8 mouse cellular contexts compared by ENCODE assay signal in the genomic region with DNA sequence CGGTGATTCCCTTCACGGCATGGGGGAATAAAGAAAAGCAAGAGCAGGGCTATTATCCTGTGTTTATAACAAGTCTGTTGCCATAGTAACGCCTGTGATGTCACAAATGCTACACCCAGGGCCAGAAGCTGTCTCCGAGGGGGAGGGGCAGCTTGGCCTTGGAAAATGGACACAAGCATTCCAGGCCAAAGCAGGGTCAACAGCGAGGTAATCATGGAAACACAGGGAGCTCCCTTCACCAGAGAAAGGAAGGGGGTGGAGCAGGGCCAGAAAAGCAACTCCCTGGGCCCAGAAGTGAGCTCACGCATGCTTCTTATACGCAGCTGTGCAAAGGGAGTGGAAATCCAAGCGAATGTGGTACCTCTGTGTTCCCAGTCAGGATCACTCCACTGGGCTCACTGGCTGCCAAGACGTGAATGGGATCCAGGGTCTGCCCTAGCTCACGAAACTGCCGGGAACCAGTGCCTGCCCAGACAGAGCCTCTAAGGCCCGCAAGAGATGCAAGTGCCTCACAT. TPM values are rescaled to one million over a fixed set of nuclear protein-coding genes. Genes with fewer than 3 reads are reported as not detected.
DNase-seq lines count a peak whose midpoint lies in the region; ATAC-seq and TF ChIP-seq lines count a peak whose summit lies in the region.

No protein-coding gene starts in this region.

- peaks cover 11% of the 10 kb centered on the region; the same call in 1 of the 2 replicates for H3K36me3 ChIP-seq in forebrain, embryonic 12.5 days (replicated peaks)
- 0 out of 2 replicates have a peak, but pooled peaks cover 3% of the 10 kb centered on the region for H3K36me3 ChIP-seq in heart, postnatal 0 days (replicated peaks; ENCODE audit: control insufficient read depth, insufficient read depth, low read length)
- H3K36me3 ChIP-seq in kidney, postnatal 0 days (ENCODE audit: insufficient read depth, low read length): no peaks in the 10 kb centered on the region
- no peaks in the 10 kb centered on the region for H3K36me3 ChIP-seq in lung, postnatal 0 days (ENCODE audit: insufficient read depth, low read length)

- TF ChIP-seq EP300 in heart, postnatal 0 days (IDR thresholded peaks at IDR 0.05; ENCODE audit: low read depth): no peak
- no peak for TF ChIP-seq EP300 in lung, postnatal 0 days (IDR thresholded peaks at IDR 0.05)

- H3K27ac ChIP-seq in forebrain, embryonic 12.5 days: peak overlapping the region; percentile 88
- peak overlapping the region; percentile 49; the same call in 1 of the 2 replicates for H3K27ac ChIP-seq in heart, postnatal 0 days (ENCODE audit: low read depth)
- no peak overlapping the region for H3K27ac ChIP-seq in kidney, postnatal 0 days
- H3K27ac ChIP-seq in lung, postnatal 0 days (ENCODE audit: low read length): no peak overlapping the region

- DNase-seq in right cerebral cortex, adult 18-20 months: peak; percentile 28
- no peak for DNase-seq in right cerebral cortex, postnatal 25 days
- peak; percentile 73 for DNase-seq in heart, postnatal 0 days (ENCODE audit: low spot score)
- peak; percentile 84 for DNase-seq in kidney, postnatal 0 days (ENCODE audit: low spot score)
- DNase-seq in lung, postnatal 0 days (ENCODE audit: low spot score): peak; percentile 80
- peak; percentile 93 for DNase-seq in retina, postnatal 1 day
- DNase-seq in spleen, postnatal 4 days (ENCODE audit: low spot score in 2 of 2): no peak

- no peaks in the 10 kb centered on the region for H3K27me3 ChIP-seq in forebrain, embryonic 12.5 days
- H3K27me3 ChIP-seq in heart, postnatal 0 days (ENCODE audit: control insufficient read depth, insufficient read depth, low read length): no peaks in the 10 kb centered on the region
- no peaks in the 10 kb centered on the region for H3K27me3 ChIP-seq in kidney, postnatal 0 days (ENCODE audit: insufficient read depth, low read length)
- H3K27me3 ChIP-seq in lung, postnatal 0 days (replicated peaks; ENCODE audit: insufficient read depth, low read length): no peaks in the 10 kb centered on the region

- 9% methylated on average over 12 of the region's 12 CpGs for WGBS in forebrain, embryonic 12.5 days
- 35% methylated on average over 12 of the region's 12 CpGs for WGBS in heart, postnatal 0 days
- 23% methylated on average over 12 of the region's 12 CpGs for WGBS in kidney, postnatal 0 days
- WGBS in lung, postnatal 0 days: 15% methylated on average over 12 of the region's 12 CpGs

- H3K9ac ChIP-seq in forebrain, embryonic 12.5 days: 0 out of 2 replicates have a peak overlapping the region, but pooled peaks have one; percentile 17
- no peak overlapping the region for H3K9ac ChIP-seq in heart, postnatal 0 days (replicated peaks; ENCODE audit: low read depth, low read length)
- H3K9ac ChIP-seq in kidney, postnatal 0 days (ENCODE audit: low read depth, low read length): 0 out of 2 replicates have a peak overlapping the region, but pooled peaks have one; percentile 13
- H3K9ac ChIP-seq in lung, postnatal 0 days (replicated peaks; ENCODE audit: low read depth): no peak overlapping the region

- TF ChIP-seq CTCF in heart, postnatal 0 days (IDR thresholded peaks at IDR 0.05; ENCODE audit: low read depth): no peak
- no peak for TF ChIP-seq CTCF in kidney, postnatal 0 days (IDR thresholded peaks at IDR 0.05; ENCODE audit: low read depth)
- no peak for TF ChIP-seq CTCF in lung, postnatal 0 days (IDR thresholded peaks at IDR 0.05)

- H3K4me1 ChIP-seq in forebrain, embryonic 12.5 days: peaks cover 31% of the 10 kb centered on the region
- 0 out of 2 replicates have a peak, but pooled peaks cover 12% of the 10 kb centered on the region for H3K4me1 ChIP-seq in heart, postnatal 0 days (ENCODE audit: control insufficient read depth, insufficient read depth)
- no peaks in the 10 kb centered on the region for H3K4me1 ChIP-seq in kidney, postnatal 0 days (replicated peaks; ENCODE audit: insufficient read depth, low read length)
- no peaks in the 10 kb centered on the region for H3K4me1 ChIP-seq in lung, postnatal 0 days (ENCODE audit: insufficient read depth, low read depth, low read length)

- H3K4me2 ChIP-seq in forebrain, embryonic 12.5 days: peak overlapping the region; percentile 44
- 0 out of 2 replicates have a peak overlapping the region, but pooled peaks have one; percentile 17 for H3K4me2 ChIP-seq in heart, postnatal 0 days (ENCODE audit: low read depth, low read length)
- H3K4me2 ChIP-seq in kidney, postnatal 0 days (ENCODE audit: low read length): peak overlapping the region; percentile 23; the same call in 1 of the 2 replicates
- H3K4me2 ChIP-seq in lung, postnatal 0 days (replicated peaks; ENCODE audit: low read depth, low read length): no peak overlapping the region; the same call in 1 of the 2 replicates

- ATAC-seq in forebrain, embryonic 12.5 days (ENCODE audit: low FRiP score): peak; percentile 89
- ATAC-seq in heart, postnatal 0 days (ENCODE audit: insufficient read depth, low read depth): peak; percentile 83
- ATAC-seq in kidney, postnatal 0 days (replicated peaks; ENCODE audit: low FRiP score, low read depth): peak; percentile 40; the same call in 1 of the 2 replicates
- ATAC-seq in lung, postnatal 0 days: peak; percentile 85

- H3K4me3 ChIP-seq in forebrain, embryonic 12.5 days (replicated peaks): no peak overlapping the region; the same call in 1 of the 2 replicates
- H3K4me3 ChIP-seq in heart, postnatal 0 days (ENCODE audit: low read depth, low read length): no peak overlapping the region
- no peak overlapping the region for H3K4me3 ChIP-seq in kidney, postnatal 0 days (replicated peaks; ENCODE audit: low read depth, low read length)
- no peak overlapping the region for H3K4me3 ChIP-seq in lung, postnatal 0 days (ENCODE audit: low read depth, low read length)

- H3K9me3 ChIP-seq in forebrain, embryonic 12.5 days: no peaks in the 10 kb centered on the region
- no peaks in the 10 kb centered on the region for H3K9me3 ChIP-seq in heart, postnatal 0 days (replicated peaks; ENCODE audit: control insufficient read depth, low read length)
- H3K9me3 ChIP-seq in kidney, postnatal 0 days (replicated peaks; ENCODE audit: low read length): no peaks in the 10 kb centered on the region
- no peaks in the 10 kb centered on the region for H3K9me3 ChIP-seq in lung, postnatal 0 days (ENCODE audit: low read length)

RNA-seq across cellular contexts. Expression of a gene that starts 19.2 kb away (rescaled TPM):
- polyA plus RNA-seq in forebrain, embryonic 12.5 days (2016; fragmentation: Nextera tagmentation; extraction: Ambion mirVana): 8.0 and 8.9 TPM in 2 replicates
- 2.6 and 3.9 TPM in 2 replicates for total RNA-seq in heart, postnatal 0 days (2014; rRNA removed; ENCODE audit: low replicate concordance)
- 2.5 and 3.0 TPM in 2 replicates for polyA plus RNA-seq in heart, postnatal 0 days (2015; fragmentation: Nextera tagmentation; extraction: Ambion mirVana)
- 0.91 and 1.2 TPM in 2 replicates for polyA plus RNA-seq in kidney, postnatal 0 days (2015; fragmentation: Nextera tagmentation; extraction: Ambion mirVana)
- 0.27 and 0.31 TPM in 2 replicates for polyA plus RNA-seq in lung, postnatal 0 days (2015; fragmentation: Nextera tagmentation; extraction: Ambion mirVana)

RNA-seq across cellular contexts. Expression of a gene that starts 19.4 kb away (rescaled TPM):
- 1.4 and 2.3 TPM in 2 replicates for polyA plus RNA-seq in forebrain, embryonic 12.5 days (2016; fragmentation: Nextera tagmentation; extraction: Ambion mirVana)
- 0.11 and 0.43 TPM in 2 replicates for total RNA-seq in heart, postnatal 0 days (2014; rRNA removed; ENCODE audit: low replicate concordance)
- 1.1 and 1.2 TPM in 2 replicates for polyA plus RNA-seq in heart, postnatal 0 days (2015; fragmentation: Nextera tagmentation; extraction: Ambion mirVana)
- polyA plus RNA-seq in kidney, postnatal 0 days (2015; fragmentation: Nextera tagmentation; extraction: Ambion mirVana): 0.62 and 0.68 TPM in 2 replicates
- 0.16 TPM in 1 of 2 replicates, not detected in the other for polyA plus RNA-seq in lung, postnatal 0 days (2015; fragmentation: Nextera tagmentation; extraction: Ambion mirVana)

Comparison
In these comparisons a context has a peak if more than half of its experiments do, and no peak if none do; other contexts are left out.
1. DNase-seq: peak in right cerebral cortex, adult 18-20 months (single experiment), heart, postnatal 0 days (single experiment), kidney, postnatal 0 days (single experiment), lung, postnatal 0 days (single experiment) and retina, postnatal 1 day (single experiment); none in right cerebral cortex, postnatal 25 days (single experiment) and spleen, postnatal 4 days (0 of 2).
2. H3K27ac ChIP-seq: peak in forebrain, embryonic 12.5 days (single experiment) and heart, postnatal 0 days (single experiment); none in kidney, postnatal 0 days (single experiment) and lung, postnatal 0 days (single experiment).
3. H3K9ac ChIP-seq: peak in forebrain, embryonic 12.5 days (single experiment) and kidney, postnatal 0 days (single experiment); none in heart, postnatal 0 days (single experiment) and lung, postnatal 0 days (single experiment).
4. Peak in every context shown above with its lines, with median percentiles within 50 percentile points of each other: ATAC-seq.